37 mouse cellular contexts compared by ENCODE assay signal in genomic region chr5:137172591-137172990, GRCm38 (mm10). TPM values are rescaled to one million over a fixed set of nuclear protein-coding genes. Genes with fewer than 3 reads are reported as not detected.
"Had no signal": no experiment of that assay in that cellular context is flagged by ENCODE, and none has a peak within 500 bp of the region (broad histone marks: within the 10 kb centered on the region; RNA-seq: fewer than 3 reads in every experiment).

No protein-coding gene starts in this region.

- H3K4me3 ChIP-seq: heart, adult 2 months; heart, embryonic 13.5 days; heart, embryonic 15.5 days; hindbrain, embryonic 13.5 days; hindbrain, embryonic 15.5 days; kidney, embryonic 15.5 days; layer of hippocampus, adult 2 months; limb, embryonic 13.5 days; limb, embryonic 15.5 days; liver, embryonic 12.5 days had no signal

- H3K9me3 ChIP-seq: heart, embryonic 13.5 days; heart, embryonic 15.5 days; hindbrain, embryonic 13.5 days; hindbrain, embryonic 15.5 days; kidney, embryonic 15.5 days; limb, embryonic 13.5 days; limb, embryonic 15.5 days; liver, embryonic 12.5 days had no signal

- H3K36me3 ChIP-seq: heart, embryonic 13.5 days; heart, embryonic 15.5 days; hindbrain, embryonic 13.5 days; hindbrain, embryonic 15.5 days; kidney, embryonic 15.5 days; limb, embryonic 13.5 days; limb, embryonic 15.5 days; liver, embryonic 12.5 days had no signal

- H3K4me1 ChIP-seq: heart, embryonic 13.5 days; heart, embryonic 15.5 days; hindbrain, embryonic 13.5 days; hindbrain, embryonic 15.5 days; limb, embryonic 13.5 days; limb, embryonic 15.5 days; liver, embryonic 12.5 days had no signal

- DNase-seq: gastrocnemius, postnatal 14 days; gastrocnemius, postnatal 36 days; heart, adult 2 months; heart, postnatal 14 days; heart, postnatal 36 days; kidney, adult 11 months; kidney, adult 2 months; kidney, adult 9 months; kidney, postnatal 25 days; kidney, postnatal 4 days; left cerebral cortex, postnatal 4 days had no signal

- H3K4me2 ChIP-seq: heart, embryonic 11.5 days; heart, embryonic 13.5 days; heart, embryonic 15.5 days; hindbrain, embryonic 13.5 days; hindbrain, embryonic 15.5 days; kidney, embryonic 15.5 days; limb, embryonic 13.5 days; limb, embryonic 15.5 days; liver, embryonic 12.5 days had no signal

- H3K27ac ChIP-seq: heart, adult 2 months; heart, embryonic 13.5 days; heart, embryonic 15.5 days; hindbrain, embryonic 13.5 days; hindbrain, embryonic 15.5 days; hindbrain, postnatal 0 days; kidney, embryonic 15.5 days; layer of hippocampus, adult 2 months; limb, embryonic 13.5 days; limb, embryonic 15.5 days; liver, embryonic 12.5 days; liver, embryonic 14.5 days had no signal

- H3K27me3 ChIP-seq: heart, embryonic 13.5 days; hindbrain, embryonic 13.5 days; hindbrain, embryonic 15.5 days; limb, embryonic 13.5 days; limb, embryonic 15.5 days had no signal

- H3K9ac ChIP-seq: heart, embryonic 13.5 days; heart, embryonic 15.5 days; hindbrain, embryonic 13.5 days; hindbrain, embryonic 15.5 days; kidney, embryonic 15.5 days; limb, embryonic 13.5 days; limb, embryonic 15.5 days; liver, embryonic 12.5 days; liver, embryonic 14.5 days had no signal

- ATAC-seq: hindbrain, postnatal 0 days; intestine, embryonic 16.5 days; liver, embryonic 12.5 days had no signal

RNA-seq across cellular contexts. Expression of gene Muc3, which starts 23.5 kb away (rescaled TPM):
- total RNA-seq: gastrocnemius, adult 18-20 months; gastrocnemius, adult 8-10 months; gastrocnemius, postnatal 14 days; gastrocnemius, postnatal 36 days; heart, adult 2 months; heart, postnatal 14 days; heart, postnatal 36 days; hindbrain, postnatal 0 days; layer of hippocampus, adult 2 months; layer of hippocampus, postnatal 10 days; layer of hippocampus, postnatal 25 days; left cerebral cortex, adult 18-20 months; left cerebral cortex, adult 8-10 months; left cerebral cortex, postnatal 10 days; left cerebral cortex, postnatal 25 days; left cerebral cortex, postnatal 4 days had no signal
- polyA plus RNA-seq: heart, adult 2 months; heart, embryonic 11.5 days; heart, embryonic 15.5 days; heart, postnatal 0 days; hindbrain, embryonic 11.5 days; hindbrain, embryonic 13.5 days; hindbrain, embryonic 15.5 days; hindbrain, postnatal 0 days; kidney, adult 2 months; kidney, embryonic 15.5 days; limb, embryonic 11.5 days; limb, embryonic 13.5 days; limb, embryonic 15.5 days; liver, embryonic 12.5 days; liver, embryonic 14.5 days had no signal

RNA-seq across cellular contexts. Expression of gene Muc3a, which starts 39.6 kb away (rescaled TPM):
- total RNA-seq: hematopoietic stem cell, adult 5-6 weeks; hindbrain, postnatal 0 days; liver, adult 2 months had no signal
- polyA plus RNA-seq: heart, embryonic 13.5 days; heart, postnatal 0 days; limb, embryonic 11.5 days; limb, embryonic 13.5 days had no signal
